Mouse (Mus musculus): ENCODE data around the gene Scnn1a.

DNA sequence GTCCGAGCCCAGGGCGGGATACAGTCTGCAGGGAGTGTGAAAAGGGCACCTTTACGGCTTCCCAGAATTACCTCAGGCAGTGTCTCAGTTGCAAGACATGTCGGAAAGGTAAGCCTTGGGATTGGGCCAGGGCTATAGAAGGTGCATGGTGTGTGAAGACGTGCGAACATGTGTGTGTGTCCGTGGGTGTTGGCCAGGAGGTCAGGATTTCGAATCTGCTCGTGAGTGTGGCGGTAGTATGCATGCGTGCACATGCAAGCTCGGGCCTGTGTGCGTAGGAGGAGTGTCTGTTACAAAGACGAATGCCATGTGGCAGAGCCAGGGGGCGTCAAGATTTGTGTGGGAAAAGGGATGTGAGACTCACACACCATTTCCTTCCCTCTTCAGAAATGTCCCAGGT is 36.9 kb downstream of the Scnn1a start:
- no peak for TF ChIP-seq EP300 (optimal IDR thresholded peaks at IDR 0.05)
- TF ChIP-seq CTCF (IDR thresholded peaks at IDR 0.05; ENCODE audit: low read depth): no peak
